Mouse (Mus musculus) neural tube, embryonic 13.5 days (tissue): Measurements from ENCODE around the gene Prom1. TPM values are rescaled to one million over a fixed set of nuclear protein-coding genes. Genes with fewer than 3 reads are reported as not detected.

Experiments
- ATAC-seq: fragments of 200-750 bp; cut with Nextera tagmentation; 2 replicates; pipeline ENCODE4 v1.8.0; 2017; ENCODE audit warnings: low read depth, mild to moderate bottlenecking, moderate TSS enrichment, moderate library complexity
- H3K27ac ChIP-seq: fragments of 300-500 bp; sonication (generic); replicated peaks from 2 replicates; pipeline ENCODE4 v1.5.1; 2015; ENCODE audit warnings: moderate library complexity, mild to moderate bottlenecking, inconsistent platforms
- H3K27me3 ChIP-seq: fragments of 300-500 bp; sonication (generic); 2 replicates; pipeline ENCODE4 v1.6.1; 2015; ENCODE audit warnings: mild to moderate bottlenecking, inconsistent platforms
- H3K36me3 ChIP-seq: fragments of 300-500 bp; sonication (generic); 2 replicates; pipeline ENCODE4 v1.6.1; 2015; ENCODE audit warnings: mild to moderate bottlenecking, inconsistent platforms
- H3K4me1 ChIP-seq: fragments of 300-500 bp; sonication (generic); replicated peaks from 2 replicates; pipeline ENCODE4 v1.6.1; 2015; ENCODE audit warnings: inconsistent platforms
- H3K4me2 ChIP-seq: fragments of 300-500 bp; sonication (generic); 2 replicates; pipeline ENCODE4 v1.6.1; 2015; ENCODE audit warnings: inconsistent platforms, mild to moderate bottlenecking, moderate library complexity
- H3K4me3 ChIP-seq: fragments of 300-500 bp; sonication (generic); 2 replicates; pipeline ENCODE4 v1.5.1; 2015; ENCODE audit warnings: mild to moderate bottlenecking, inconsistent platforms
- H3K9ac ChIP-seq: fragments of 300-500 bp; sonication (generic); 2 replicates; pipeline ENCODE4 v1.6.1; 2015; ENCODE audit warnings: moderate library complexity, mild to moderate bottlenecking, inconsistent platforms
- H3K9me3 ChIP-seq: fragments of 300-500 bp; sonication (generic); 2 replicates; pipeline ENCODE4 v1.6.1; 2016; ENCODE audit warnings: inconsistent platforms
- WGBS: fragments of 180-500 bp; shearing (Covaris S2); methylation state at CpG from one replicate; pipeline ENCODE4 v1.1.7; 2015; 5-methylcytosine and 5-hydroxymethylcytosine counted together
- polyA plus RNA-seq: library from polyadenylated mRNA; unstranded; fragments of >200 nt; fragmentation: Nextera tagmentation; extraction: Ambion mirVana; gene quantifications from 2 replicates; pipeline ENCODE4 v1.2.1, GENCODE M21; 2015

Prom1 gene
- polyA plus RNA-seq, 1 experiment from 2014 or later = 39.1 TPM

DNA sequence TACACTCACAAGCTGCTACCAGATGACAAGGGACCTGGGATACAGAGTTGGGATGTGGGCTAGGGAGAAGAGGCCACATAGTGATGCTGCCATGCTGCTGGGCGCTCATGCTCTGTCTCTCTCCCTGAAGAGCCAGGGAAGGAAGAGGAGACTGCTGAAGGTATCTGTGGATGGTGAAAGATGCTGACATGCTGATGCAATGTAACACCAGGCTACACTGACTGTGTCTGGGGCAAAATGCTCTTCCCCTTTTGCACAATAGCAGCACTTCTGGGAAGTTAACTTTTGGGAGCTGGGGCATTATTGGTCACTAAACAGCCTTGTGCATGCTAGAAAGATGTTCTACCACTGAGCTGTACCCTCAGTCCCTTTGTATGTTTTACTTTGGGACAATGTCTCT, 26.4 kb downstream of the Prom1 start:
- Histone ChIP-seq H3K9ac (no peak overlapping the region), H3K36me3 (no peaks in the 10 kb centered on the region), H3K4me1 (peaks cover 3% of the 10 kb centered on the region; the same call in 1 of the 2 replicates), H3K9me3 (no peaks in the 10 kb centered on the region), H3K4me2 (no peak overlapping the region), H3K4me3 (no peak overlapping the region), H3K27me3 (no peaks in the 10 kb centered on the region), H3K27ac (no peak overlapping the region)
- no peak for ATAC-seq
- 100% methylated on average over 1 of the region's 1 CpGs for WGBS

DNA sequence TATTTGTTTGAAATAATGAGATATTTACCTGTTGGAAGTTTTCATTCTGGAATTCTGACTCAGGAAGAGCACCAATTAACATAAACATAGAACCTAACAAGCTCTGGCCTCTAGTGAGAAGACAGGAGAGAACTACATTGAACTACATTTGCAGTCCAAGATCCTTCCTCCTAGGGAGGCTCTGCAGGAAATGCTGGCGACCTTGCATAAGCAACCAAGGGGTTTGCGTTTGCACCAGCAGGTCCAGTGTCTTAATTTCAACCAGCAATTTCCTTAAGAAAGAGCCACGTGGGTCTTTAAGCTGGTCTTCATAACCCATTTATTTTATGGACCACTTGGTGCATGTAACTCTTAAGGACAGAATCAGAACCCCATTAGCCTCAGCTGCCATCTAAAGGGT, 28.2 kb downstream of the Prom1 start:
- H3K4me1 ChIP-seq = no peaks in the 10 kb centered on the region; the same call in 1 of the 2 replicates
- no peak for ATAC-seq
- no peak overlapping the region for H3K4me2 ChIP-seq
- no peaks in the 10 kb centered on the region for H3K36me3 ChIP-seq
- H3K9ac ChIP-seq = no peak overlapping the region
- no peak overlapping the region for H3K4me3 ChIP-seq
- H3K9me3 ChIP-seq = no peaks in the 10 kb centered on the region
- H3K27ac ChIP-seq = no peak overlapping the region
- H3K27me3 ChIP-seq = no peaks in the 10 kb centered on the region
- 87% methylated on average over 3 of the region's 3 CpGs for WGBS

DNA sequence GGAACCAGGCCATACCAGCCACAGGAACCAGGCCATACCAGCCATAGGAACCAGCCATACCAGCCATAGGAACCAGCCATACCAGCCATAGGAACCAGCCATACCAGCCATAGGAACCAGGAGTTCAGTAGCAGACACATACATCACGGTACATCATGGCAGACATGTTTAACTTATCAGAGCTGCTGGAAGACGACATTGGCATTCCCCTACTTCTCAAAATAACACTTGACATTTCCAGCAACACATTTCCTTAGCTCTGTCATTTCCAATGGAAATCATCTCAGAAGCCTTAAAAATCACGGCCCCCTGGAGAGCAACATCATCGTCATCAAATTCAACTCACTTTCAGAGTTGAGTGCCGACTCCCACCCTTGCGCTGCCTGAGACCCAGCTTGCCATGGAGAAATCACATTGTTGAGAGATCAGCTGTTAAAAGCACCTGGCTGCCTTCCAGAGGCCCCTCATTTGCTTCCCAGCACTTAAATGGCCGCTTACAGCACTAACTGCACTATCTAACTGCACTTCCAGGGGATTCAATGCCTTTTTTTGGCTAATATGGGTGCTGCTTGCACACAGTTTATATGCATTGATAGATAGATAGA, 31.2 kb downstream of the Prom1 start:
- WGBS = 69% methylated on average over 7 of the region's 7 CpGs
- no peaks in the 10 kb centered on the region for H3K27me3 ChIP-seq
- no peak overlapping the region for H3K9ac ChIP-seq
- no peak overlapping the region for H3K27ac ChIP-seq
- H3K4me3 ChIP-seq = no peak overlapping the region
- H3K9me3 ChIP-seq = no peaks in the 10 kb centered on the region
- no peak overlapping the region for H3K4me2 ChIP-seq
- H3K36me3 ChIP-seq = no peaks in the 10 kb centered on the region
- ATAC-seq = peak; percentile 75
- H3K4me1 ChIP-seq = no peaks in the 10 kb centered on the region; the same call in 1 of the 2 replicates

DNA sequence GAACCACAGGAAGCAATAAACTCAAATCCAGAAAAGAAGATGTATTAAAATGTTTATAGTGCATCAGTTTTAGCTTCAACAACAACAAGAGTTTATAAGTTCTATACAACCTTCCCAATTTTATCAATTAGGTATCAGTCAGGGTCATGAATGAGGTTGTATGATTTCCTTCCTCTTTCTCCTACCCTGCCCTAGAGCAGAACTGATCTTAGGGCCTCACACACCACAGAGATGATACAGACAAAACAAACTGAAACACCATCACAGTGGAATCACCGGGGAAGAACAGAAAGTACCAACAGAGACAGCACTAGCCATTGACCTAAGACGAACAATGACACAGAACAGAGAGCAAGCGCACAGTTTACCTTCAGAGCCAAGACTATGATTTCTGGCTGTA, 43.6 kb downstream of the Prom1 start:
- ATAC-seq = no peak
- no peaks in the 10 kb centered on the region for H3K27me3 ChIP-seq
- H3K4me1 ChIP-seq = no peaks in the 10 kb centered on the region
- H3K9me3 ChIP-seq = no peaks in the 10 kb centered on the region
- H3K4me3 ChIP-seq = no peak overlapping the region
- H3K9ac ChIP-seq = no peak overlapping the region
- no peak overlapping the region for H3K27ac ChIP-seq
- no peak overlapping the region for H3K4me2 ChIP-seq
- 95% methylated on average over 3 of the region's 3 CpGs for WGBS
- H3K36me3 ChIP-seq = peaks cover 4% of the 10 kb centered on the region; the same call in 1 of the 2 replicates

DNA sequence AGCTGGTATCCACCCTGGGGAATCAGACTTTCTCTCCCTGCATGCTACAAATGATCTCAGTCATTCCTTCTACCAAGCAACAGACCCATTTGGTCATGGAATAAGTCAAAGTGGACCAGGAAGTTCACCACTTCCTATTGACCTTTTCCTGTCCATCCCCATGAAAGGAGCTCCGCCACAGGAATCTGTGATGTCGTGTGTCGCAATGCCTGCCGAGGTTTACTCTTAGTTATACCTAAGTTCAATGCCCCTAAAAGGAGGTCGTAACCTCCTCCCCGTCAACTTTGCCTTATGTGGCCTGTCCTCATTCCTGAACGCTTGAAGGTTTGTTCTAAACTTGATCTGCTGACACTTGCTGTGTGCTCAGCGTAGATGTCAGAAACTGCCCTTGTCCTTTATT, 51.6 kb downstream of the Prom1 start:
- ATAC-seq = no peak
- 87% methylated on average over 8 of the region's 8 CpGs for WGBS

DNA sequence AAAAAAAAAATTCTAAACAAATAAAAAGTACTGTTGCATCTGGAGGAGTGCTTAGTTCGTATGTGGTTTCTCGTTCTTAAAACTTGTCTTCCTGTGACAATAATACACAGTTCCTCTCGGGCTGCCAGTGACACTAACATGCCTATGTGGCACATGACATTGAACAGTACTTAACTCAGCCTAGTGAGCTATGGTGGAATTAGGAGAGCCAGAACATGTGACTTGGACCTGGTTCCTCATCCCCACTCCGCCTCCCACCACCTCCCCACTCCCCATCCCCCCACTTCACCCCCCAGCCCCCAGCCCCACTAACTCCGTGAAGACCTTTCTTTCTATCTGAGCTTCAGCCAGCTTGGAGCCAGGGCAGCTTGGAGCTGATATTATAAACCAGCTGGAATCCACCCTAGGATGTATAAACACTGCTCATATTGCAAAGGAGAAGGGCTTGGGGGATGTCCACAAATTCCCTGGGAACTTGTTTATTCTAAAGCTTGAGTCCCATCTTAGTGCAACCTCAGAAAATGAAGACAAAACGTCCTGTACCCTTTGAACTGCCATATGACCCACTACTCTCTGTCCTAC, 52.3 kb downstream of the Prom1 start:
- Histone ChIP-seq H3K4me3 (no peak overlapping the region), H3K4me2 (no peak overlapping the region), H3K9me3 (no peaks in the 10 kb centered on the region), H3K27me3 (no peaks in the 10 kb centered on the region), H3K27ac (no peak overlapping the region), H3K9ac (no peak overlapping the region), H3K36me3 (peaks cover 3% of the 10 kb centered on the region; the same call in 1 of the 2 replicates), H3K4me1 (no peaks in the 10 kb centered on the region)
- 76% methylated on average over 6 of the region's 6 CpGs for WGBS
- ATAC-seq = no peak

More for the DNA sequence above, 51.6 kb downstream of the Prom1 start:
- no peaks in the 10 kb centered on the region for H3K9me3 ChIP-seq
- H3K9ac ChIP-seq = no peak overlapping the region
- H3K4me3 ChIP-seq = no peak overlapping the region
- no peaks in the 10 kb centered on the region for H3K27me3 ChIP-seq
- H3K4me2 ChIP-seq = no peak overlapping the region
- H3K27ac ChIP-seq = no peak overlapping the region
- H3K4me1 ChIP-seq = no peaks in the 10 kb centered on the region
- H3K36me3 ChIP-seq = peaks cover 3% of the 10 kb centered on the region; the same call in 1 of the 2 replicates

DNA sequence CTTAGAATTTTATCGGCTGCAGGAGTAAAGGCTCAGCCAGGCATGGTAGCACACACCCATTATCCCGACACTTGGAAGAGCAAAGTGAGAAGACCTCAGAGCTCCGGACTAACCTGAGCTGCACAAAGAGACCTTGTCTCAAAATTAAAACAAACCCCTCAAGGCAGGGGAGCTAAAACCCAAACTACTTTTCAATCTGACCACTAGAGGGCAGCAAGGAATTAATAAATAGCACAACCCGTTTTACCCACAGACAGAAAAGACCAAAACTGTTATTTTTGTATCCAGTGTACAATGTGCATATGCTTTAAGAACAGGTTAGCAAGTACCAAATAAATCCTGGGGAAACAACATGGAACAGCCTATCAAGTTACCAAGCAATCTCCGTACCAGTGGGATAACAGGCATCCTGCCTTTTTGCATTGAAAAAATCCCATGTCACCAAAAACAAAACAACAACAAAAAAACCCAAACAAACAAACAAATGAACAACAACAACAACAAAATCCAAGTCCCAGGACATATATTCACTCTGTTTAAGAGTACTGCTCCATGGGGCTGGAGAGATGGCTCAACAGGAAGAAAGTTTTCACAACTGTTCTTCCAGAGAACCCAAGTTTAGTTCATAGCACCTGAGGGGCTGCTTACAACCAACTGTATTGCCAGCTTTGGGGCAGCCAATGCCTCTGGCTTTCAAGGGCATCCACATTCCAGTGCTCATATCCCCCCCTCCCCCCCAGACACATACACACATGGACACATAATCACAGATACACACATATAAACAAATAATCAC, 53.1 kb downstream of the Prom1 start:
- WGBS = 52% methylated on average over 5 of the region's 5 CpGs
- ATAC-seq = no peak
- H3K4me2 ChIP-seq = no peak overlapping the region

DNA sequence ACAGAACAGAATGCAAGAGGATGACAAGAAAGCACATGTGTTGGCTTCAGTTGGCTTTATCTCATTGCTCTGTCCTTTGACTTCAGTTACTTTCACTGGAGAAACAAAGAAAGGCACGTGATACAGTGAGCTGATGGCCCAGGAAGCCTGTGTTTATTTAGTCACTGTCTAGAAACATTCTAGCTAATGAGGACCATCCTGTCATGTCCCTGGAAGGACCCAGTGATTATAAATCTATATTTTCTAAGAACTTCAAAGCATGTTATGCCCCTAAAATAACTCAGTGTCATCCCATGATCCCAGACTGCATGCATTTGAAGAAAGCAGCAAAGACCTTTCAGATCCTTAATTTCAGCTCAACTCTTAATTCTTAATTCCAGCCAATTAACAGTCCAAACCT, 60.1 kb downstream of the Prom1 start:
- 60% methylated on average over 1 of the region's 1 CpGs for WGBS
- no peak for ATAC-seq
- no peak overlapping the region for H3K27ac ChIP-seq

More for the DNA sequence above, 53.1 kb downstream of the Prom1 start:
- H3K4me3 ChIP-seq = no peak overlapping the region
- H3K36me3 ChIP-seq = peaks cover 6% of the 10 kb centered on the region; the same call in 1 of the 2 replicates
- H3K9ac ChIP-seq = no peak overlapping the region
- no peaks in the 10 kb centered on the region for H3K9me3 ChIP-seq
- H3K27ac ChIP-seq = no peak overlapping the region
- no peaks in the 10 kb centered on the region for H3K4me1 ChIP-seq
- no peaks in the 10 kb centered on the region for H3K27me3 ChIP-seq

DNA sequence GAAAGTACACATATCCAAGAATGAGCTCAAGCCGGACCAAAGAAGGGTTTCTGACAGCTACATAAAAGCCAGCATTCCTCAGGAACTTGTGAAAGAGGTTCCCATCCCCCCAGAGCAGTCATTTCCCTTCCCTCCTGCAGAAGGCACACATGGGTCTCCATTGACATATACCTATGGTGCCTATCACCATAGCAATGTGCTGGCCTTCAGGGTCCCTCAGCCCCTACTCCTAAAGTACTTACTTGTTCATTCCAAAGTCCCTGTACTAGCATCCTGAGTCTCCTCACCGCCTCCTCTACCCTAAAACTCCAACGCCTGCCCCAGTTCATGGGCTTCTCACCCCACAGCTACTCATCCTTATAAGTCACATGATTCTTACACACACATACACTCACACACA, 60.8 kb downstream of the Prom1 start:
- peaks cover 13% of the 10 kb centered on the region for H3K36me3 ChIP-seq
- H3K4me2 ChIP-seq = no peak overlapping the region
- H3K27ac ChIP-seq = no peak overlapping the region
- H3K9ac ChIP-seq = no peak overlapping the region
- no peak overlapping the region for H3K4me3 ChIP-seq
- 93% methylated on average over 3 of the region's 3 CpGs for WGBS
- no peak for ATAC-seq
- H3K4me1 ChIP-seq = no peaks in the 10 kb centered on the region
- no peaks in the 10 kb centered on the region for H3K27me3 ChIP-seq
- no peaks in the 10 kb centered on the region for H3K9me3 ChIP-seq

More for the DNA sequence above, 60.1 kb downstream of the Prom1 start:
- no peak overlapping the region for H3K4me2 ChIP-seq
- H3K36me3 ChIP-seq = peaks cover 12% of the 10 kb centered on the region; the same call in 1 of the 2 replicates
- H3K9ac ChIP-seq = no peak overlapping the region
- no peak overlapping the region for H3K4me3 ChIP-seq
- no peaks in the 10 kb centered on the region for H3K4me1 ChIP-seq
- H3K9me3 ChIP-seq = no peaks in the 10 kb centered on the region
- H3K27me3 ChIP-seq = no peaks in the 10 kb centered on the region

DNA sequence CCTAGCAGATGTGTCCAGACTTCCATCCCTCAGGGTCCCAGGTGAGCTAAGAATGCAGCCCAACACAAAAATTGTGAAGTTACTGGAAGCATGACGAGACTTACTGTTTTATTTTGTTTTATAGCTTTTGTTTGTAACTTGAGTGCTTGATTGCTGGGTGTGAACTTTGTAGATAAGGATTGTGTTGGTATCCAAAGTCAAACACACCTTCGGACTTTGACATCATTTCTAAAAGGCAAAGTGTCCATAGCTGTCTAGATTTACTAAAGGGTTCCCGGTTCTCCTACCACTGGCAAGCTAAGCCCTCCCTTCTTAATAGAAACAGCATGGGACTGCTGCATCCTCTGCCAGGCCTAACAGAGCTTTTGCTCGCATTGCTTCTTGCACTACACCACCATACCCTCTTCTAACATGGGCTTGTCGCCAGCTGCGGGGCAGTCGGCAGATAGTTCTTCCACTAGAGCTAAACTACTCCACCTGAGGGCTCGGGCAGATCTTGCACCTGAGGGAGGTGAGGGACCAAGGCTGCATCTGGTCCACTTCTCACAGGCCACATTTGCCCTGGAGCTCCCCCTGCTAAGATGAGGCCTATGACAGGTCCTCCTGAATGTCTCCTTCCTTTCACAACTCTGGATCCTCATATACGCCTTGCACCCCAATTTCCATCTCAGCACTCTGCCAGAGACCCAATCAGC, 103.4 kb downstream of the Prom1 start:
- H3K4me3 ChIP-seq = no peak overlapping the region
- H3K9ac ChIP-seq = no peak overlapping the region
- no peaks in the 10 kb centered on the region for H3K4me1 ChIP-seq
- no peaks in the 10 kb centered on the region for H3K27me3 ChIP-seq
- no peak overlapping the region for H3K27ac ChIP-seq
- 95% methylated on average over 9 of the region's 9 CpGs for WGBS
- ATAC-seq = no peak
- H3K4me2 ChIP-seq = no peak overlapping the region
- H3K36me3 ChIP-seq = peaks cover 20% of the 10 kb centered on the region
- H3K9me3 ChIP-seq = no peaks in the 10 kb centered on the region

DNA sequence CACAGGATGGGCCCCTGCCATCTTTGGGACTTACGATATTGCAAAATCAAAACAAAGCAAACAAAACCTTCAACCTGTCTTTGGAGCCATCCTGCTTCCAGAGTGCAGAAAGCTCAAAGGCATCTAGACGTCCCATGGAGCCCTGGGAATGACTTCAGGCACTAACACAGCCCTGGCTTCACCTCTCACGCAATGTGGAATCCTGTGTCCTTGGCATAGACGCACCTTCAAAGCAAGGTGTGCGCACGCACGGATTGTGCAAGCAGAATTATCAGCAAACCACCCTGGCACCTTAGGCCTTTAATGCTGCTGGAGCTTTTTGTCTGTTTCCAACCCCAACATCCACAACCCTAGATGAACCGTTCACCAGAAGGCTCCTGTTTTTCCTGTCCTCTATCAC, 104.2 kb downstream of the Prom1 start:
- Histone ChIP-seq H3K4me2 (no peak overlapping the region), H3K9me3 (no peaks in the 10 kb centered on the region), H3K27me3 (no peaks in the 10 kb centered on the region), H3K27ac (no peak overlapping the region), H3K9ac (no peak overlapping the region), H3K4me3 (no peak overlapping the region), H3K4me1 (no peaks in the 10 kb centered on the region), H3K36me3 (peaks cover 18% of the 10 kb centered on the region)
- ATAC-seq = no peak
- 92% methylated on average over 8 of the region's 8 CpGs for WGBS

DNA sequence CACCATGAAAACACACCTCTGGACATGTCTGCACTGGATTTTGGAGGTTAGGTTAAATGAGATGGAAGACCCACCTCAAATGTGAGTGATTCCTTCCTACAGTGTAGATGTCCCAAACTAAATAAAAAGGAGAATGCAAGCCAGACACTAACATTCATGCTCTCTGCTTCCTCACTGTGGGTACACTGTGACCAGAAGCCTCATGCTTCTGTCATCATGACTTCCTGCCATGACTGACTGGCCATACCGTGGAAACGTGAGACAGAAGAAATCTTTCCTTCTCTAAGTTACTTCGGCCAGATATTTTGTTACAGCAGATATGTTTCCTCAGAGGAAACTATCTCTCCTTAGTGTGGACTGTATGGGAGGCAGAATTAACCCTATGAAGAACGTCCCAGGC, 105.7 kb downstream of the Prom1 start:
- no peak for ATAC-seq
- Histone ChIP-seq H3K4me1 (no peaks in the 10 kb centered on the region), H3K27me3 (no peaks in the 10 kb centered on the region), H3K4me3 (no peak overlapping the region), H3K9me3 (no peaks in the 10 kb centered on the region), H3K9ac (no peak overlapping the region), H3K36me3 (peaks cover 8% of the 10 kb centered on the region), H3K4me2 (no peak overlapping the region), H3K27ac (no peak overlapping the region)
- 85% methylated on average over 4 of the region's 4 CpGs for WGBS
